ENCODE assay signal across 28 mouse cellular contexts in genomic region chr14:120669665-120670064, GRCm38 (mm10).
DNase-seq lines count a peak whose midpoint lies in the region; ATAC-seq lines count a peak whose summit lies in the region.
"Had no signal": no experiment of that assay in that cellular context is flagged by ENCODE, and none has a peak within 500 bp of the region (broad histone marks: within the 10 kb centered on the region; RNA-seq: fewer than 3 reads in every experiment).

No protein-coding gene starts in this region.

- DNase-seq in frontal cortex, postnatal 10 days (ENCODE audit: low spot score in 2 of 2), result no peak
- DNase-seq in heart, adult 11 months, result peak; percentile 48
- DNase-seq in heart, postnatal 14 days, result no peak
- peak; percentile 25 to 30 for DNase-seq in right cerebral cortex, adult 2 months (ENCODE audit: low spot score in 2 of 2)
- no peak for DNase-seq in right cerebral cortex, postnatal 4 days
- DNase-seq: adrenal gland, adult 2 months; adrenal gland, postnatal 14 days; B cell, adult 2 months; cerebellum, adult 11-12 months; cerebellum, adult 8-10 months; cerebellum, postnatal 10 days; cerebellum, postnatal 36 days; embryo, embryonic 11 days; gastrocnemius, postnatal 25 days; heart, adult 2 months had no signal

- intact Hi-C loops in heart, postnatal 14 days (cut with DNase I), result no loop called here

- no peaks in the 10 kb centered on the region for H3K27me3 ChIP-seq in kidney, embryonic 16.5 days (ENCODE audit: insufficient read depth, low read length)
- H3K27me3 ChIP-seq: CH12.LX; embryonic facial prominence, embryonic 13.5 days; forebrain, embryonic 12.5 days; forebrain, embryonic 15.5 days; heart, embryonic 13.5 days; hindbrain, embryonic 12.5 days; hindbrain, embryonic 15.5 days had no signal

- no peak overlapping the region for H3K9ac ChIP-seq in kidney, embryonic 16.5 days (replicated peaks; ENCODE audit: low read length)
- H3K9ac ChIP-seq: embryonic facial prominence, embryonic 13.5 days; forebrain, embryonic 12.5 days; forebrain, embryonic 15.5 days; heart, embryonic 13.5 days; hindbrain, embryonic 12.5 days; hindbrain, embryonic 15.5 days had no signal

- H3K4me1 ChIP-seq in kidney, embryonic 16.5 days (ENCODE audit: insufficient read depth, low read length), result no peaks in the 10 kb centered on the region
- H3K4me1 ChIP-seq: embryonic facial prominence, embryonic 10.5 days; embryonic facial prominence, embryonic 13.5 days; forebrain, embryonic 12.5 days; forebrain, embryonic 15.5 days; heart, embryonic 10.5 days; heart, embryonic 13.5 days; hindbrain, embryonic 15.5 days had no signal

- H3K27ac ChIP-seq in kidney, embryonic 16.5 days (ENCODE audit: low read length), result no peak overlapping the region
- H3K27ac ChIP-seq: embryonic facial prominence, embryonic 10.5 days; embryonic facial prominence, embryonic 13.5 days; forebrain, embryonic 12.5 days; forebrain, embryonic 15.5 days; heart, adult 2 months; heart, embryonic 10.5 days; heart, embryonic 13.5 days; hindbrain, embryonic 12.5 days; hindbrain, embryonic 15.5 days had no signal

- no peaks in the 10 kb centered on the region for H3K9me3 ChIP-seq in kidney, embryonic 16.5 days (ENCODE audit: low read length)
- H3K9me3 ChIP-seq: embryonic facial prominence, embryonic 10.5 days; embryonic facial prominence, embryonic 13.5 days; forebrain, embryonic 12.5 days; forebrain, embryonic 15.5 days; heart, embryonic 10.5 days; heart, embryonic 13.5 days; hindbrain, embryonic 12.5 days; hindbrain, embryonic 15.5 days had no signal

- ATAC-seq in frontal cortex, adult (ENCODE audit: low TSS enrichment), result peak; percentile 90
- no peak for ATAC-seq in kidney, embryonic 16.5 days (ENCODE audit: low FRiP score, low TSS enrichment)
- ATAC-seq: forebrain, embryonic 15.5 days had no signal

- no peak overlapping the region for H3K4me2 ChIP-seq in kidney, embryonic 16.5 days (replicated peaks; ENCODE audit: low read depth, low read length)
- H3K4me2 ChIP-seq: embryonic facial prominence, embryonic 13.5 days; forebrain, embryonic 12.5 days; forebrain, embryonic 15.5 days; heart, embryonic 13.5 days; hindbrain, embryonic 12.5 days; hindbrain, embryonic 15.5 days had no signal

- H3K36me3 ChIP-seq in kidney, embryonic 16.5 days (ENCODE audit: insufficient read depth, low read length), result no peaks in the 10 kb centered on the region
- H3K36me3 ChIP-seq: embryonic facial prominence, embryonic 10.5 days; embryonic facial prominence, embryonic 13.5 days; forebrain, embryonic 12.5 days; forebrain, embryonic 15.5 days; G1E; heart, embryonic 10.5 days; heart, embryonic 13.5 days; hindbrain, embryonic 12.5 days; hindbrain, embryonic 15.5 days had no signal

- no peak overlapping the region for H3K4me3 ChIP-seq in kidney, embryonic 16.5 days (ENCODE audit: low read length)
- H3K4me3 ChIP-seq: embryonic facial prominence, embryonic 10.5 days; embryonic facial prominence, embryonic 13.5 days; erythroblast, embryonic 14.5 days; forebrain, embryonic 12.5 days; forebrain, embryonic 15.5 days; heart, adult 2 months; heart, embryonic 10.5 days; heart, embryonic 13.5 days; hindbrain, embryonic 12.5 days; hindbrain, embryonic 15.5 days had no signal

- 68% methylated on average over 5 of the region's 5 CpGs for WGBS in kidney, embryonic 16.5 days

Comparison
In these comparisons a context has a peak if more than half of its experiments do, and no peak if none do; other contexts are left out.
1. DNase-seq: peak in heart, adult 11 months (single experiment) and right cerebral cortex, adult 2 months (2 of 2); none in frontal cortex, postnatal 10 days (0 of 2), heart, postnatal 14 days (0 of 2) and right cerebral cortex, postnatal 4 days (single experiment).